Mouse (Mus musculus): Measurements from ENCODE around the gene Kcnc1.

Gene Kcnc1

GRCm38 (mm10) chr7:46477456-46477855 is 81.2 kb downstream of the Kcnc1 start:
- no peak for DNase-seq (ENCODE audit: low read depth)

GRCm38 (mm10) chr7:46479793-46480192 is 83.5 kb downstream of the Kcnc1 start:
- DNase-seq (ENCODE audit: low read depth): no peak

GRCm38 (mm10) chr7:46482099-46482531 is 85.8 kb downstream of the Kcnc1 start:
- no peak for DNase-seq (ENCODE audit: low read depth)

GRCm38 (mm10) chr7:46483050-46483449 is 86.8 kb downstream of the Kcnc1 start:
- DNase-seq (ENCODE audit: low read depth): no peak

- no peak for DNase-seq (ENCODE audit: low read depth)
These were observed 87.9 kb downstream of the Kcnc1 start for GRCm38 (mm10) chr7:46484223-46484622.

GRCm38 (mm10) chr7:46486761-46487160 is 90.5 kb downstream of the Kcnc1 start:
- no peak for DNase-seq (ENCODE audit: low read depth)

GRCm38 (mm10) chr7:46487354-46487753 is 91.1 kb downstream of the Kcnc1 start:
- no peak for DNase-seq (ENCODE audit: low read depth)
